Mouse (Mus musculus) midbrain, embryonic 13.5 days (tissue): ENCODE measurements around the gene A930018P22Rik. TPM values are rescaled to one million over a fixed set of nuclear protein-coding genes. Genes with fewer than 3 reads are reported as not detected.

Source experiments
- ATAC-seq: fragments of 200-750 bp; cut with Nextera tagmentation; 2 replicates; pipeline ENCODE4 v1.8.0; 2017; ENCODE audit warnings: mild to moderate bottlenecking, moderate TSS enrichment, moderate library complexity
- H3K27ac ChIP-seq: fragments of 300-500 bp; sonication (generic); 2 replicates; pipeline ENCODE4 v1.5.1; 2015; ENCODE audit warnings: inconsistent platforms, mild to moderate bottlenecking, moderate library complexity
- H3K27me3 ChIP-seq: fragments of 300-500 bp; sonication (generic); 2 replicates; pipeline ENCODE4 v1.6.1; 2015; ENCODE audit warnings: mild to moderate bottlenecking, inconsistent platforms
- H3K36me3 ChIP-seq: fragments of 300-500 bp; sonication (generic); 2 replicates; pipeline ENCODE4 v1.6.1; 2015; ENCODE audit warnings: mild to moderate bottlenecking, inconsistent platforms
- H3K4me1 ChIP-seq: fragments of 300-500 bp; sonication (generic); replicated peaks from 2 replicates; pipeline ENCODE4 v1.6.1; 2015; ENCODE audit warnings: inconsistent platforms
- H3K4me2 ChIP-seq: fragments of 300-500 bp; sonication (generic); replicated peaks from 2 replicates; pipeline ENCODE4 v1.6.1; 2015; ENCODE audit warnings: moderate library complexity, mild to moderate bottlenecking, inconsistent platforms
- H3K4me3 ChIP-seq: fragments of 300-500 bp; sonication (generic); replicated peaks from 2 replicates; pipeline ENCODE4 v1.5.1; 2015; ENCODE audit warnings: mild to moderate bottlenecking, inconsistent platforms
- H3K9ac ChIP-seq: fragments of 300-500 bp; sonication (generic); replicated peaks from 2 replicates; pipeline ENCODE4 v1.6.1; 2015; ENCODE audit warnings: mild to moderate bottlenecking, inconsistent platforms
- H3K9me3 ChIP-seq: fragments of 300-500 bp; sonication (generic); 2 replicates; pipeline ENCODE4 v1.6.1; 2016; ENCODE audit warnings: mild to moderate bottlenecking, inconsistent platforms
- WGBS: fragments of 180-500 bp; shearing (Covaris S2); methylation state at CpG from one replicate; pipeline ENCODE4 v1.1.7; 2015; 5-methylcytosine and 5-hydroxymethylcytosine counted together
- polyA plus RNA-seq: library from polyadenylated mRNA; unstranded; fragments of >200 nt; fragmentation: Nextera tagmentation; extraction: Ambion mirVana; gene quantifications from 2 replicates; pipeline ENCODE4 v1.2.1, GENCODE M21; 2015

Gene A930018P22Rik
- polyA plus RNA-seq, 1 experiment from 2014 or later = not detected

DNA sequence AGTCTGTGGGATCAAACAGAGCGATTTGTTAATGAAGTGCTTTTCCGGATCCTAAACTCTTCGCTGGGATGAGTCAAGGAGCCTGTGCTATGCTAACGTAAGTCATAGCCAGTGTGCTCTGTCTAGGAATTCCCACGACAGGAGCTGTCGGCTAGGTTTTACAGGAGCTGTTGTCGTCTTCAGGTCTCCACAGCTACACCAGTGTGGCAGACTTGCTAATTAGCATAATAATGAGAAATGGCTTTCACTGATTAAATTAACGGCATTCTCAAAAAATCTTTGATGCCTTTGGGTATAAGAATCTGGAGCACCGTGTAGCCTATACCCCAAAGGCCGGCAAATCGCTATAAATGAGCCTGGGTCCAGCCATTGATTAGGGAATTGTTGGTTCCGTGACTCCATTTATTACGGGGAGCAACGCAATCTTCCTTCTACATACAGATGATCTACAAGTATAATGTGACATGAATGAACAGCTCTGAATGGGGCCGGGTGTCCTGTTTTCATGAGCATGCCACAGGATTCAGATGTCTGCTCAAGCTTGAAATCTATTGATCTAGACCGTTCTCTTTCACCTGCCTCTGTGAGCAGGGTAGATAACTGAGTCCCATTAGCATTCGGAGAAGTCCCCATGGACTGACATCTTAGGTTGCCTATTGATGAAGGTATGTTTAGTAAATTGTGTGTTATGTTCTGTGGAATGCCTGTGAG lies 45.8 kb downstream of the A930018P22Rik start:
- Histone ChIP-seq H3K9me3 (no peaks in the 10 kb centered on the region), H3K27me3 (no peaks in the 10 kb centered on the region), H3K4me2 (peak overlapping the region; percentile 36), H3K4me1 (peaks cover 15% of the 10 kb centered on the region), H3K9ac (0 out of 2 replicates have a peak overlapping the region, but pooled peaks have one; percentile 6), H3K4me3 (no peak overlapping the region), H3K36me3 (0 out of 2 replicates have a peak, but pooled peaks cover 4% of the 10 kb centered on the region), H3K27ac (peak overlapping the region; percentile 53)
- ATAC-seq = peak; percentile 91
- WGBS = 31% methylated on average over 17 of the region's 17 CpGs

DNA sequence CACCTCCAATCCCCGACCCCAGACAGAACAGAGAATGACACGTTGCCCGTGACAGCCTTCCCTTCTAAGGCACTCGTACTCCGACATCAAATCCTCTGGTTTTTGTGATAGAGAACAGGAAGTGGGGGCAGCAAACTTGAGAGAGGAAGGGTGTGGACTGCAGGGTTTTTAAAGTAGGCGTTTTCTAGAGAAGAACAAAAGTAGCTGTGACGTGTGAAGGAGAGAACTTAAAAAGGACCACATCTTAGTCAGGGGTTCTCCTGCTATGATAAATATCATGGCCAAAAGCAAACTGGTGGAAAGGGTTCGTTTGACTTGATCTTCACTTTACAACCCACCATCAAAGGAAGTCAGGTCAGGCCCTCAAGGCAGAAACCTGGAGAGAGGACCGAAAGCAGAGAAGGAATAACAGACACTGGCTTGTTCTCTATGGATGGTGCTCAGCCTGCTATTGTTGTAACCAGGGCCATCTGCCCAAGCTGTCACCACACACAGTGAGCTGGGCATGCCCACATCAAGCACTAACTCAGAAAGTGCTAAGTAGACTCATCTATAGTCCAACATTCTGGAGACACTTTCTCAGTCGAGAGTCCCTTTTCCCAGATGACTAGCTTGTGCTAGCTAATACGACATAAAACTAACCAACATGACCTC lies 50.3 kb downstream of the A930018P22Rik start:
- no peak overlapping the region for H3K4me3 ChIP-seq
- no peak overlapping the region for H3K4me2 ChIP-seq
- H3K4me1 ChIP-seq = peaks cover 27% of the 10 kb centered on the region
- H3K27ac ChIP-seq = no peak overlapping the region
- H3K9me3 ChIP-seq = no peaks in the 10 kb centered on the region
- no peak overlapping the region for H3K9ac ChIP-seq
- no peak for ATAC-seq
- 76% methylated on average over 11 of the region's 11 CpGs for WGBS
- no peaks in the 10 kb centered on the region for H3K36me3 ChIP-seq
- no peaks in the 10 kb centered on the region for H3K27me3 ChIP-seq

DNA sequence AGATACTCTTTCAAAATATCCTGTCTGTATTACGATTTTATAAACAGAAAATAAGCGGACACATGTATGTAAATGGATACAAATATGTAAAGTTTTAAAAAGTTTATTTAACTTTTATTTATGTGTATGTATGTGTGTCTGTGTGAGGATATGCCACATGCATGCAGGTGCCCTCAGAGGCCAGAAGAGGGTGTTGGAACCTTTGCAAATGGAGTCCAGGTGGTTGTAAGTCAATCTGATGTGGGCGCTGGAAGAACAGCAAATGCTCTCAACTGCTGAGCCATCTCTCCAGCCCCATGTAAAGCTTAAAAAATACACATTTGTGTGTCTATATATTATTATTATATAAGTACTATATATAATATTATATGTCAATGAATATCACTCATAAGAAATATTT lies 50.9 kb downstream of the A930018P22Rik start:
- peaks cover 21% of the 10 kb centered on the region for H3K4me1 ChIP-seq
- H3K4me2 ChIP-seq = no peak overlapping the region
- no peaks in the 10 kb centered on the region for H3K9me3 ChIP-seq
- no peak for ATAC-seq
- H3K27ac ChIP-seq = no peak overlapping the region
- 93% methylated on average over 3 of the region's 3 CpGs for WGBS
- no peaks in the 10 kb centered on the region for H3K27me3 ChIP-seq
- no peaks in the 10 kb centered on the region for H3K36me3 ChIP-seq
- H3K4me3 ChIP-seq = no peak overlapping the region
- H3K9ac ChIP-seq = no peak overlapping the region

Other genes starting within 250 kb of the A930018P22Rik start
- gene Lmo2, start 164.8 kb upstream of the A930018P22Rik start, polyA plus RNA-seq = 25.8 and 28.7 TPM in 2 replicates
- 64.3 and 72.0 TPM in 2 replicates for gene Fbxo3, start 95.0 kb upstream of the A930018P22Rik start, polyA plus RNA-seq
- 1.8 and 2.5 TPM in 2 replicates for gene 4931422A03Rik, start 94.4 kb upstream of the A930018P22Rik start, polyA plus RNA-seq
- not detected in 2 replicates for gene Gm10912, start 56.9 kb upstream of the A930018P22Rik start, polyA plus RNA-seq
- gene Gm10799, start 54.2 kb upstream of the A930018P22Rik start, polyA plus RNA-seq = not detected in 2 replicates
- 1.1 and 2.6 TPM in 2 replicates for gene Cd59b, start 52.9 kb upstream of the A930018P22Rik start, polyA plus RNA-seq
- gene Cd59a, start 27.0 kb upstream of the A930018P22Rik start, polyA plus RNA-seq = 13.5 and 13.7 TPM in 2 replicates